Mouse (Mus musculus) cerebellum, adult 9-10 months (tissue): ENCODE data around the gene Lamb3.
"Not testable (repeated sequence)": the region's sequence is repeated elsewhere in the genome, so short reads cannot be mapped to it uniquely, and the experiment has no call there.

Experiments used
- DNase-seq: peaks from one replicate; pipeline ENCODE4 v3.0.0; 2022

The Lamb3 gene

GRCm38 (mm10) chr1:193284228-193284779, 76.8 kb downstream of the Lamb3 start:
- DNase-seq: no peak

- DNase-seq: not testable (repeated sequence)
These were observed 78.3 kb downstream of the Lamb3 start for GRCm38 (mm10) chr1:193285766-193286325.

- no peak for DNase-seq
These were observed 80.1 kb downstream of the Lamb3 start for GRCm38 (mm10) chr1:193287578-193287977.

GRCm38 (mm10) chr1:193289076-193289475, 81.6 kb downstream of the Lamb3 start:
- no peak for DNase-seq

GRCm38 (mm10) chr1:193289914-193290313, 82.4 kb downstream of the Lamb3 start:
- DNase-seq: no peak

- DNase-seq: no peak
These were observed 83.2 kb downstream of the Lamb3 start for GRCm38 (mm10) chr1:193290686-193291085.

- DNase-seq: no peak
These were observed 85.5 kb downstream of the Lamb3 start for GRCm38 (mm10) chr1:193293039-193293438.

GRCm38 (mm10) chr1:193293926-193294325, 86.4 kb downstream of the Lamb3 start:
- no peak for DNase-seq

GRCm38 (mm10) chr1:193295920-193296319, 88.4 kb downstream of the Lamb3 start:
- no peak for DNase-seq

GRCm38 (mm10) chr1:193298141-193298765, 90.8 kb downstream of the Lamb3 start:
- DNase-seq: no peak

- DNase-seq: no peak
These were observed 92.5 kb downstream of the Lamb3 start for GRCm38 (mm10) chr1:193299995-193300394.

- no peak for DNase-seq
These were observed 94.0 kb downstream of the Lamb3 start for GRCm38 (mm10) chr1:193301216-193302092.

GRCm38 (mm10) chr1:193302093-193302405, 94.5 kb downstream of the Lamb3 start:
- peak; percentile 31 for DNase-seq

- DNase-seq: no peak
These were observed 95.6 kb downstream of the Lamb3 start for GRCm38 (mm10) chr1:193303096-193303495.

GRCm38 (mm10) chr1:193305386-193305785, 97.9 kb downstream of the Lamb3 start:
- peak; percentile 89 for DNase-seq

- DNase-seq: peak; percentile 13
These were observed 99.3 kb downstream of the Lamb3 start for GRCm38 (mm10) chr1:193306832-193307231.

GRCm38 (mm10) chr1:193309785-193310518, 102.5 kb downstream of the Lamb3 start:
- no peak for DNase-seq

- no peak for DNase-seq
These were observed 103.1 kb downstream of the Lamb3 start for GRCm38 (mm10) chr1:193310519-193311085.

- no peak for DNase-seq
These were observed 104.1 kb downstream of the Lamb3 start for GRCm38 (mm10) chr1:193311596-193311995.

- DNase-seq: peak; percentile 96
These were observed 108.3 kb downstream of the Lamb3 start for GRCm38 (mm10) chr1:193315705-193316357.

GRCm38 (mm10) chr1:193316358-193316750, 108.9 kb downstream of the Lamb3 start:
- no peak for DNase-seq

- peak; percentile 82 for DNase-seq
These were observed 109.7 kb downstream of the Lamb3 start for GRCm38 (mm10) chr1:193317159-193317559.
